Mouse (Mus musculus) kidney, adult 2 months (tissue): ENCODE measurements around the gene Ebf4.

Experiments used
- CTCF ChIP-seq: fragments of 200-500 bp; conservative IDR thresholded peaks from 2 replicates; pipeline ENCODE4 v1.5.1; 2011; ENCODE audit warnings: low read depth, mild to moderate bottlenecking, control low read depth, low read length, moderate library complexity, mixed read lengths; ENCODE audit not compliant: insufficient read depth, insufficient read length
- POLR2A ChIP-seq: fragments of 200-500 bp; IDR thresholded peaks from one replicate; pipeline ENCODE4 v1.6.1; 2011; ENCODE audit warnings: low read depth, low read length, control low read depth

- no peak for TF ChIP-seq CTCF
- no peak for TF ChIP-seq POLR2A
Observed at GRCm38 (mm10) chr2:130294218-130294935, 592 bp upstream of the Ebf4 start.
